Mouse (Mus musculus): Measurements from ENCODE around the gene Hoxb4. TPM values are rescaled to one million over a fixed set of nuclear protein-coding genes. Genes with fewer than 3 reads are reported as not detected.
A peak's percentile ranks its signal among the peaks of the same experiment; 100 is the strongest.

Gene Hoxb4
- total and polyA plus RNA-seq, 2 experiments from 2014 or later = 0.66 TPM; not detected in 1

DNA sequence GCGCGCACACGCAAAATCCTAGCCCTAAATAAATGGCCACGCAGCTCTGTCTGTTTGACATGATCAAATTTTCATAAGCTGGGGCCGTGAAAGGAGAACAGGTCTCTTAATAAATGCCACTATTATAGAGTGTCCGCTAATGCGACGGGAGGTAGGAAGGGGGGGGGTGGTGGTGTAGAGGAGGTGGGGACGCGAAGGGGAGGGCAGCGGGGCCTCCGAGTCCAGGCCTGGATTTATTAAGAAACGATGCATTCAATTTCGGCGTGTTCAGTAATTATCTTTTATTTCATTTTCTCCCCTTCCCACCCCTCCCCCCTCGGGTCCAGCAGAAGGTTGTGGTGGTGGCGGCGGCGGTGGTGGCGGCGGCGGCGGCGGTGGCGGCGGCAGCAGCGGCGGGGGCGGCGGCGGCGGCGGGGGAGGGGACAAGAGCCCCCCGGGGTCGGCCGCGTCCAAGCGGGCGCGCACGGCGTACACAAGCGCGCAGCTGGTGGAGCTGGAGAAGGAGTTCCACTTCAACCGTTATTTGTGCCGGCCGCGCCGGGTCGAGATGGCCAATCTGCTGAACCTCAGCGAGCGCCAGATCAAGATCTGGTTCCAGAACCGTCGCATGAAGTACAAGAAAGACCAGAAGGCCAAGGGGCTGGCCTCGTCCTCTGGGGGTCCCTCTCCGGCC, 27.3 kb downstream of the Hoxb4 start:
- Histone ChIP-seq H3K4me2 (ENCODE audit: low read depth, low read length, poor library complexity, severe bottlenecking) (peak overlapping the region; percentile 4; the same call in 1 of the 2 replicates), H3K36me3 (ENCODE audit: insufficient read depth, low read length) (no peaks in the 10 kb centered on the region), H3K4me1 (ENCODE audit: insufficient read depth, low read length) (no peaks in the 10 kb centered on the region), H3K27me3 (ENCODE audit: insufficient read depth, low read length) (peaks cover 91% of the 10 kb centered on the region), H3K4me3 (ENCODE audit: low read depth, low read length) (no peak overlapping the region), H3K27ac (ENCODE audit: low read depth, low read length) (no peak overlapping the region), H3K9me3 (ENCODE audit: low read length) (no peaks in the 10 kb centered on the region), H3K9ac (replicated peaks; ENCODE audit: low read length, poor library complexity, severe bottlenecking) (no peak overlapping the region)
- no peak for DNase-seq (ENCODE audit: low spot score)
- 1% methylated on average over 27 of the region's 56 CpGs for WGBS
- no peak for TF ChIP-seq CTCF (IDR thresholded peaks at IDR 0.05)
- ATAC-seq (ENCODE audit: low FRiP score) = no peak

DNA sequence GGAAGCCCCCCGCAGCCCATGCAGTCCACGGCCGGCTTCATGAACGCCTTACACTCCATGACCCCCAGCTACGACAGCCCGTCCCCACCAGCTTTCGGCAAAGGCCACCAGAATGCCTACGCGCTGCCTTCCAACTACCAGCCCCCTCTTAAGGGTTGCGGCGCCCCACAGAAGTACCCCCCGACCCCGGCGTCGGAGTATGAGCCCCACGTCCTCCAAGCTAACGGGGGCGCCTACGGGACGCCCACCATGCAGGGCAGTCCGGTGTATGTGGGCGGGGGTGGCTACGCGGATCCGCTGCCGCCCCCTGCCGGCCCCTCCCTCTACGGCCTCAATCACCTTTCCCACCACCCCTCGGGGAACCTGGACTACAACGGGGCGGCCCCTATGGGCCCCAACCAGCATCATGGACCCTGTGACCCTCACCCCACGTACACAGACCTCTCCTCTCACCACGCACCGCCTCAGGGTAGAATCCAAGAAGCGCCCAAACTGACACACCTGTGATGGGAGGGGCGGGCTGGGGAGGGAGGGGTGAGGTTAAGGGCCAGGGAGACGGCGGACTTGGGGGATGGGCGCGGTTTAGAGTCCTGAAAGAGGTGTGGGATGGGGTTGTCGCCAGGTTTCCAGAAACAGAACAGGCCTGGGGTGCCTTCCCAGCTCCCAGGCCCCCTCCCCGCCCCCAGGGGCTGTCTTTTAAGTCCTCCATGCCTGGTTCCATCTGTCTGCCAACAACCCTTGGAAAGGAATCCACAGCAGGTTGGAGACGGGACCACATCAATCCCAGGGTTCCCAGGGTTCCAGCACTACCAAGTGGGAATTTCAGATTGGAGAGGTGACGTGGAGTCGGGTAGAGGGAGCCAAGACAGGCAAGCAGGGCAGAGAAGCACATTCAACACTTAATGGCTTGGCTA, 28.1 kb downstream of the Hoxb4 start:
- WGBS = 4% methylated on average over 45 of the region's 45 CpGs
- peak overlapping the region; percentile 4; the same call in 1 of the 2 replicates for H3K4me2 ChIP-seq (ENCODE audit: low read depth, low read length, poor library complexity, severe bottlenecking)
- TF ChIP-seq CTCF (IDR thresholded peaks at IDR 0.05) = no peak
- no peak overlapping the region for H3K27ac ChIP-seq (ENCODE audit: low read depth, low read length)
- no peaks in the 10 kb centered on the region for H3K4me1 ChIP-seq (ENCODE audit: insufficient read depth, low read length)
- H3K9ac ChIP-seq (replicated peaks; ENCODE audit: low read length, poor library complexity, severe bottlenecking) = no peak overlapping the region
- DNase-seq (ENCODE audit: low spot score) = no peak
- no peak overlapping the region for H3K4me3 ChIP-seq (ENCODE audit: low read depth, low read length)
- H3K27me3 ChIP-seq (ENCODE audit: insufficient read depth, low read length) = peaks cover 94% of the 10 kb centered on the region
- no peak for ATAC-seq (ENCODE audit: low FRiP score)
- no peaks in the 10 kb centered on the region for H3K36me3 ChIP-seq (ENCODE audit: insufficient read depth, low read length)
- H3K9me3 ChIP-seq (ENCODE audit: low read length) = no peaks in the 10 kb centered on the region

DNA sequence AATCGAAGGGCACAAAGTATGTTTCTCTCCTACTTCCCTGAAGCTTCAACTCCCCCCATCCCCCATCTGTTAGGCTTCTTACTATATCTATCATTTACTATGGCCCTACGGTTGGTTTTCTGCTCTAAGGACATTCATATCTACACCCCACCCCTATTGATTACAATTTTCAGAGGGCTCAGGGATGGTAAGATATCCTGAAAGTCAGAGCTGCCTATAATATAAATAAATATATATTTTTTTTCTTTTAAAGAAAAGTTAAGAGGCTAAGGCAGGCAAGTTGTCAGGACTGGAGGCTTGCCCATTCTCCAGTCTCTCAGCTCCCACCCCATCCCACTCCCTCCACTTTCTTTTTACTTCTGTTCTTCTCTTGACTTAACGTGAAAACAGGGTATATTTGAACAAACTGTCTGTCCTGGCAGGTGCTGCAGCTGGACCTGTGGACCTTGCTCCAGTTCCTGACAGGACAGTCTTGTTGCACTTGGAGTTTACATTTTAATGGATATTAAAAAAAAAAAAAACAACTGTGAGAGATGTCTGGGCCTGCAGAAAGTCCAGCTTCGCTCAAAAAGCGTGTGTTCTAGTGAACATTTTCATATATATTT, 29.0 kb downstream of the Hoxb4 start:
- no peak overlapping the region for H3K4me2 ChIP-seq (ENCODE audit: low read depth, low read length, poor library complexity, severe bottlenecking)
- H3K9me3 ChIP-seq (ENCODE audit: low read length) = no peaks in the 10 kb centered on the region
- DNase-seq (ENCODE audit: low spot score) (no peak), ATAC-seq (ENCODE audit: low FRiP score) (no peak)
- H3K27ac ChIP-seq (ENCODE audit: low read depth, low read length) = no peak overlapping the region
- H3K9ac ChIP-seq (replicated peaks; ENCODE audit: low read length, poor library complexity, severe bottlenecking) = no peak overlapping the region
- no peaks in the 10 kb centered on the region for H3K36me3 ChIP-seq (ENCODE audit: insufficient read depth, low read length)
- H3K4me1 ChIP-seq (ENCODE audit: insufficient read depth, low read length) = no peaks in the 10 kb centered on the region
- no peak for TF ChIP-seq CTCF (IDR thresholded peaks at IDR 0.05)
- WGBS = 4% methylated on average over 5 of the region's 5 CpGs
- H3K4me3 ChIP-seq (ENCODE audit: low read depth, low read length) = no peak overlapping the region
- H3K27me3 ChIP-seq (ENCODE audit: insufficient read depth, low read length) = peaks cover 94% of the 10 kb centered on the region

DNA sequence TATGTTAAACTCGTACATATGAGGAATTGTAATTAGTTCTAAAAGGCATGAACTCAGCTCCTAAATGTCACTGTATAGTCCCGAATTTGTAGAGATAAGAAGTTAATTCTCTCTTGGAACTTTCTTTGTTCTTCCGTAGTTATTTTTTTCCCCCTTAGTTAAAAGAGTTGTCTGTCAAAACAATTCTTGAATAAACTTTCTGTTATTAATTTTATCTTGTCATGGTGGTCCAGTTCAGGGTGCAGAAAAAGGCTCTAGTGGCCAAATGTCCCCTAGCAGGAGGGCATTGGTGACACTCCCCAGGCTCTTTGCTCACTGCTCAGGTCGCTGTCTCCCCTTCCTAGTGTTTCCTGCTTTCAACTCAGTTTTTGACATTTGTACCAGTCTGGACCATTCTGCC, 29.6 kb downstream of the Hoxb4 start:
- Histone ChIP-seq H3K27me3 (ENCODE audit: insufficient read depth, low read length) (peaks cover 89% of the 10 kb centered on the region), H3K36me3 (ENCODE audit: insufficient read depth, low read length) (no peaks in the 10 kb centered on the region), H3K27ac (ENCODE audit: low read depth, low read length) (no peak overlapping the region), H3K9me3 (ENCODE audit: low read length) (no peaks in the 10 kb centered on the region), H3K4me1 (ENCODE audit: insufficient read depth, low read length) (no peaks in the 10 kb centered on the region), H3K4me2 (ENCODE audit: low read depth, low read length, poor library complexity, severe bottlenecking) (no peak overlapping the region), H3K4me3 (ENCODE audit: low read depth, low read length) (no peak overlapping the region), H3K9ac (replicated peaks; ENCODE audit: low read length, poor library complexity, severe bottlenecking) (no peak overlapping the region)
- ATAC-seq (ENCODE audit: low FRiP score) (no peak), DNase-seq (ENCODE audit: low spot score) (no peak)
- 6% methylated on average over 4 of the region's 4 CpGs for WGBS
- no peak for TF ChIP-seq CTCF (IDR thresholded peaks at IDR 0.05)

DNA sequence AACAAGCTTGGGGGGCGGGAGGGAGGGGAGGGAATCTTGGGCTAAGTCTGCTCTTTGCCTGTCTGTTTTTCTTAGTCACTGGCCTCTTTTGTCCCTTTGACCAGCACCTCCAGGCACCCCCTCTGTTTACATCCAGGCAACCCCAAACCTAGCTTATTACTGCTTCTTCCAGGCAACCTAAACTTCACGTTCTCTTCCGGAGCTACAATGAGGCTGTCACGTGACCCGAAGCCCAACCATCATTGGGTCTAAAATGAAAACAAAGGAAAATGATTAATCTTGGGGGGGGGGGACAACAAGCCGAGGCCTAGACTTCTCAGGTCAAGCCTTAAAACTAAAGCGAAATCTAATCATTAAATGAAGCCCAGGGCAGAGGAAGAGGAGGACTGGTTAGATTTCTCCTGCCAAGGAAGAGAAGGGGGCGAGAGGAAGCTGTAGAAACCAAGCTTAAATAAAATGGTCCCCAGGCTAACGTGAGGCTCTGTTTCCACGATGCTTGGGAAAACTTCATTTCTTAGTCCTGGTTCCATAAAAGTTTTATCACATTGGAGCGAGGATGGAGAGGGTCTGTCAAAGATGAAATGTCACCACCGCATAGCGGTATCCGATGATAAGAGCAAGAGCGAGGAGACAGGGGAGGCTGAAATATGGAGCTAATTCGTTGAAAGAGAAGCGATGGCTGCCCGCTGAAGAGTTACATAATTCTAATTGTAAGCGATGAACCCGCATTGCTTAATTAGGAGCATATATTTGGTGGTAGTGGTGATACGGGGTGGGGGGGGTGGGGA, 30.3 kb downstream of the Hoxb4 start:
- Histone ChIP-seq H3K4me2 (ENCODE audit: low read depth, low read length, poor library complexity, severe bottlenecking) (no peak overlapping the region), H3K27me3 (ENCODE audit: insufficient read depth, low read length) (peaks cover 87% of the 10 kb centered on the region), H3K9ac (replicated peaks; ENCODE audit: low read length, poor library complexity, severe bottlenecking) (no peak overlapping the region), H3K9me3 (ENCODE audit: low read length) (no peaks in the 10 kb centered on the region), H3K27ac (ENCODE audit: low read depth, low read length) (no peak overlapping the region), H3K36me3 (ENCODE audit: insufficient read depth, low read length) (no peaks in the 10 kb centered on the region), H3K4me3 (ENCODE audit: low read depth, low read length) (no peak overlapping the region), H3K4me1 (ENCODE audit: insufficient read depth, low read length) (no peaks in the 10 kb centered on the region)
- DNase-seq (ENCODE audit: low spot score) (no peak), ATAC-seq (ENCODE audit: low FRiP score) (no peak)
- TF ChIP-seq CTCF (IDR thresholded peaks at IDR 0.05) = no peak
- WGBS = 2% methylated on average over 21 of the region's 21 CpGs
